Mouse (Mus musculus): ENCODE measurements at regions not wholly inside any gene's neighbourhood (a gene's known extent, or its start where the extent isn't known, plus 50 kb on each side); places are given as distances from the start of the nearest gene placed in this dataset.
A peak's percentile ranks its signal among the peaks of the same experiment; 100 is the strongest.

DNA sequence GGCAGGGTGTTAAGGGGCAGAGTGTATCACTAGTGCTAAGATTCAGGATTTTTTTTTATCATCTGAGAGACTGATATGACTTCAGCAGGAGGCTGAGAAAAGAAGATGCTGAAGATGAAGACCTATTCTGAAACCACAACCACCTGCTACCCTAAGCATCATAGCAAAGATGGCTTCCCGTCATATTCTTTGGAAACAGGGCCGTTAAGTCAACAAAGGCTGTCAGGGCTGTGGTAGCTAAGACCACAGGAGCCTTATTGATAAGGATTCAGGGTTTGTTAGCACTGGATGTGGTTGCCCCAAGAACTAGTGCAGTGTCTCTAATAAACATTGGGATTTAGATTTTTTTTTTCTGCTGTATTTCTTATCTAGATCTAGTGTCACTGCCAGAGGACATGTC, 56.7 kb upstream of the Rasgrp1 start:
- H3K9ac ChIP-seq (ENCODE audit: low read depth, low read length) = no peak overlapping the region
- TF ChIP-seq CTCF (IDR thresholded peaks at IDR 0.05; ENCODE audit: low read depth) = no peak
- H3K4me3 ChIP-seq (replicated peaks; ENCODE audit: low read depth, low read length) = no peak overlapping the region
- no peak overlapping the region for H3K27ac ChIP-seq
- H3K4me1 ChIP-seq (replicated peaks; ENCODE audit: insufficient read depth, low read length) = no peaks in the 10 kb centered on the region
- H3K9me3 ChIP-seq (replicated peaks; ENCODE audit: low read length) = no peaks in the 10 kb centered on the region
- H3K4me2 ChIP-seq (ENCODE audit: low read length) = no peak overlapping the region
- 82% methylated on average over 2 of the region's 2 CpGs for WGBS
- ATAC-seq (replicated peaks; ENCODE audit: low FRiP score, low read depth) (no peak), DNase-seq (ENCODE audit: low spot score) (no peak)
- H3K36me3 ChIP-seq (ENCODE audit: insufficient read depth, low read length) = no peaks in the 10 kb centered on the region
- no peaks in the 10 kb centered on the region for H3K27me3 ChIP-seq (ENCODE audit: insufficient read depth, low read length)

DNA sequence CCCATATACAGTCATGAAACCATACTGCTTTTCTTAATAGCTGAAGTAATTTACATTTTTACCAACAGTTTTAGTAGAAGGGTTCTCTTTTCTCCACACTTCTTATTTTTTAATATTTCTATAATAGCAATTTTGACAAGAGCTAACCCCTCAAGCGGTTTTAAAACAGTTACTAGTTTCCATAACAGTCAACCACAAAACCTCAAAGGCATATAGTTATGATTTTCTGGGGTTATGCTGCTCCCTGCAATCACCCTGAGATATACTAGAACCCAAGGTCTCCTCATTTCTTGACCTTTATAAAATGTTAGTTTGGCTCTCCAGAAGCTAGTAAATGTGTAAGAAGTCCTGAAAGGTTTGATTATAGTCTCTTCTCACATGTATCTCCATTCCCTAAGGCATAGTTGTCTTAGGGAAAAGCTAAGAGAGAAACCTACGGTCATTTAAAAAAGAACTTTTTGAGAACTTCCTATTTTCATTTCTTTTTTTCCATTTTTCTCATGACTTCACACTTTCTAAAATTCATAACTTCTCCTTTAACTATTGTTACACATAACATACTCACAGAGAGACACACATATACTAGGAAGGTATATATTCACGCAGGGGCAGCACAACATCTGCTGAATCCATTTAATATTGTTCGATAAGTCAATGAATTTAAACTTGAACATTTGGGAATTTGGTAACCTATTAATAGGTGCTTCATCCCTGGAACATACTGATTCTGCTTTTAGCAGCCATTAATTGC, 60.8 kb upstream of the Rasgrp1 start:
- no peaks in the 10 kb centered on the region for H3K4me1 ChIP-seq (replicated peaks; ENCODE audit: insufficient read depth, low read length)
- H3K27ac ChIP-seq = no peak overlapping the region
- DNase-seq (ENCODE audit: low spot score) = no peak
- no peaks in the 10 kb centered on the region for H3K9me3 ChIP-seq (replicated peaks; ENCODE audit: low read length)
- no peaks in the 10 kb centered on the region for H3K36me3 ChIP-seq (ENCODE audit: insufficient read depth, low read length)
- WGBS = 91% methylated on average over 4 of the region's 4 CpGs
- no peaks in the 10 kb centered on the region for H3K27me3 ChIP-seq (ENCODE audit: insufficient read depth, low read length)
- no peak for TF ChIP-seq CTCF (IDR thresholded peaks at IDR 0.05; ENCODE audit: low read depth)
- no peak for ATAC-seq (replicated peaks; ENCODE audit: low FRiP score, low read depth)
- no peak overlapping the region for H3K4me2 ChIP-seq (ENCODE audit: low read length)
- no peak overlapping the region for H3K4me3 ChIP-seq (replicated peaks; ENCODE audit: low read depth, low read length)
- no peak overlapping the region for H3K9ac ChIP-seq (ENCODE audit: low read depth, low read length)

DNA sequence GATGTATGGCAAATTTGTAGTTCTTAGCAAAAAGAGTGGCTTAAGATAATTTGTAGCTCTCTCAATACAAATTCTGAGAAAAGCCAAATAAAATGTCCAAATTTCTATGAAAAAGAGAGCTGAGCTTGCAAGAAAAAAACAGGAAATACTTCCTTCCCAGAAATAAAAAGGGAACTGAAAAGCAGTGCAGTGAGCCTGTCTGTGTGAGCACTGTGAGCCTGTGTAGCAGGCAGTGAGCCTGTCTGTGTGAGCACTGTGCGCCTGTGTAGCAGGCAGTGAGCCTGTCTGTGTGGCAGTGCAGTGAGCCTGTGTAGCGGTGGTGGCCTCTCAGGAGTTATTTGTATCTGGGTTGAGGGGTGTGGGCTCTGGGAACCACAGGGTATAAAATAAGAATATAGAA, 62.7 kb upstream of the Rasgrp1 start:
- WGBS = 72% methylated on average over 2 of the region's 2 CpGs
- H3K36me3 ChIP-seq (ENCODE audit: insufficient read depth, low read length) = no peaks in the 10 kb centered on the region
- DNase-seq (ENCODE audit: low spot score) (no peak), ATAC-seq (replicated peaks; ENCODE audit: low FRiP score, low read depth) (no peak)
- H3K4me3 ChIP-seq (replicated peaks; ENCODE audit: low read depth, low read length) = no peak overlapping the region
- H3K27ac ChIP-seq = no peak overlapping the region
- H3K9ac ChIP-seq (ENCODE audit: low read depth, low read length) = no peak overlapping the region
- no peak overlapping the region for H3K4me2 ChIP-seq (ENCODE audit: low read length)
- no peak for TF ChIP-seq CTCF (IDR thresholded peaks at IDR 0.05; ENCODE audit: low read depth)
- no peaks in the 10 kb centered on the region for H3K27me3 ChIP-seq (ENCODE audit: insufficient read depth, low read length)
- H3K9me3 ChIP-seq (replicated peaks; ENCODE audit: low read length) = no peaks in the 10 kb centered on the region
- no peaks in the 10 kb centered on the region for H3K4me1 ChIP-seq (replicated peaks; ENCODE audit: insufficient read depth, low read length)

DNA sequence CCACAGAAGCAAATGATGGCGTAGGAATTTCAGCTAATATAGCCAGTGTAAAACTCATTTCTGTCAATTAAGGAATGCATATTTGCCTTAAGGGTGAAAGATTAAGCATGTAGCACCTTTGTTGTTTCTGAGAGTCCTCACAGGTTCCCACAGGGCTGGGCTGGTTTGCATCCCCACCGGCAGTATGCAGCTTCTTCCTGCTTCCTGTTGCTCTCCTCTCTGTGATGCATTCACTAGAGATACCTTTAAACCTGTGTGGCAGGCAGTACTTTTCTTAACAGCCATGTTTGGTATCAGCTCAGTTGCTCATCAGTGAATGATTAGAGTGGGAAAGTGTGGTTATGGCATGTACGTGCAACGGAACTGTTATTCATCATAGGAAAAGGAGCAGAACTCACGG, 65.4 kb upstream of the Rasgrp1 start:
- H3K36me3 ChIP-seq (ENCODE audit: insufficient read depth, low read length) = no peaks in the 10 kb centered on the region
- no peak overlapping the region for H3K4me3 ChIP-seq (replicated peaks; ENCODE audit: low read depth, low read length)
- no peaks in the 10 kb centered on the region for H3K27me3 ChIP-seq (ENCODE audit: insufficient read depth, low read length)
- H3K4me2 ChIP-seq (ENCODE audit: low read length) = no peak overlapping the region
- WGBS = 76% methylated on average over 5 of the region's 5 CpGs
- H3K4me1 ChIP-seq (replicated peaks; ENCODE audit: insufficient read depth, low read length) = no peaks in the 10 kb centered on the region
- TF ChIP-seq CTCF (IDR thresholded peaks at IDR 0.05; ENCODE audit: low read depth) = no peak
- ATAC-seq (replicated peaks; ENCODE audit: low FRiP score, low read depth) (no peak), DNase-seq (ENCODE audit: low spot score) (no peak)
- H3K27ac ChIP-seq = no peak overlapping the region
- no peak overlapping the region for H3K9ac ChIP-seq (ENCODE audit: low read depth, low read length)
- H3K9me3 ChIP-seq (replicated peaks; ENCODE audit: low read length) = no peaks in the 10 kb centered on the region

DNA sequence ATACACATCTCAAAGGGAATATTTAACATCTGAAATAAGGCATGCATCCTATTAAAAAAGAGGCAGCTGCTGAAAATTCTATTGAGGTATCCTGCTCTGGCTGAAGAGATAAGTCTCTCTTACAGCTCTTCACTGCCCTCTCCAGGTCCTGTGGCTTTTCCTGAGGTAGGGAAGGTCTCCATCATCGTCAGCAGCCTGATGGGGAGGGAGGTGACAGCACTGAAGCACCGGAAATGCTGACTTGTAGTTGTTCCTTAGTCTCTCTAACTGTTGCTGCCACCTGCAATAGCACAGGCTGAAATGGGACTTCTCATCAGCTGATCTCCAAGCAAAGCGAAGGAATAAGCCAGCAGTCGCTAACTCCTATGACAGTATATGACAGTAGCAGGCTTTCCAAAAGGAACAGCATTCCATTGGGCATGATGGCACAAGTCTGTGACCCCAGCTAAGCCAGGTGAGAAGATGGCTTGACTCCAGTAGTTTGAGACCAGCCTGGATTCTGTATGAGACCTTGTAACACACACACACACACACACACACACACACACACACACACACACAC, 69.3 kb upstream of the Rasgrp1 start:
- peak; percentile 22 for DNase-seq (ENCODE audit: low spot score)
- H3K36me3 ChIP-seq (ENCODE audit: insufficient read depth, low read length) = no peaks in the 10 kb centered on the region
- no peak overlapping the region for H3K9ac ChIP-seq (ENCODE audit: low read depth, low read length)
- ATAC-seq (replicated peaks; ENCODE audit: low FRiP score, low read depth) = no peak
- no peaks in the 10 kb centered on the region for H3K4me1 ChIP-seq (replicated peaks; ENCODE audit: insufficient read depth, low read length)
- TF ChIP-seq CTCF (IDR thresholded peaks at IDR 0.05; ENCODE audit: low read depth) = peak; percentile 56
- no peak overlapping the region for H3K4me2 ChIP-seq (ENCODE audit: low read length)
- H3K9me3 ChIP-seq (replicated peaks; ENCODE audit: low read length) = no peaks in the 10 kb centered on the region
- no peak overlapping the region for H3K4me3 ChIP-seq (replicated peaks; ENCODE audit: low read depth, low read length)
- no peak overlapping the region for H3K27ac ChIP-seq
- H3K27me3 ChIP-seq (ENCODE audit: insufficient read depth, low read length) = no peaks in the 10 kb centered on the region
- WGBS = 35% methylated on average over 4 of the region's 4 CpGs

DNA sequence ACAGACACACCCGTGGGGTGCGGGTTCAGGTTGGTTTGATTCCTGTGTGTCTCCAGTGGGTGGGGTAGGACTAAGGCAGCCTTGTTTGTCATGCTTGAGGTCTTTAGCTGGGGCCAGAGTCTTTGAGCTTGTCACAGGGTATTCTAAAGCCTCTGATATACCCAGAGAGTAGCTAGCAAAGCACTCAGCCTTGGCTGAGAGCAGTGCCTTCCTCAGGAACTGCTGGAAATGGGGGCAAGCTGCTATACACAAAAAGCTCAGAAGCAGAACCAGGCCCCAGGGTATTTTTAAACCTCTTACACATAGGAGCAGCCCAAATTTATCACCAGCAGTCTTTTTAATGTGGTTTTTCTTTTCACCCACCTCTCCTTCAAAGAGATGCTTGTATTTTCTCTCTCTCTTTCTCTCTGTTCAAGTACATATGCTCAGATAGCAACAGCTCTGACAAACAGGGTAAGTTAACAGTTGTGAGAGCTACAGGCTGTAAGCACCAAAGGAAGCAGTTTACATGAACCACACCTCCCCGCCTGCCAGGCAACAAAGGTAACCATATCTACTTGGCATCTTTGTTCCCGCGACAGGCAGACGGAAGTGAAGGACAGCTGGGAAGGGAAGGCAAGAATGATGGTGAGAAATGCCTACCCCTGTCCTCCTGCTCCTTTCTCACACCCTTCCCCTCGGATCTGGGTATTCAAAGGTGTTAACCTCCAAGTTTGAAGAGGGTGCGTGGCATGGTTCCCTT, 74.6 kb upstream of the Rasgrp1 start:
- no peaks in the 10 kb centered on the region for H3K4me1 ChIP-seq (replicated peaks; ENCODE audit: insufficient read depth, low read length)
- no peak overlapping the region for H3K4me3 ChIP-seq (replicated peaks; ENCODE audit: low read depth, low read length)
- H3K27me3 ChIP-seq (ENCODE audit: insufficient read depth, low read length) = no peaks in the 10 kb centered on the region
- ATAC-seq (replicated peaks; ENCODE audit: low FRiP score, low read depth) = no peak
- no peak for DNase-seq (ENCODE audit: low spot score)
- H3K9ac ChIP-seq (ENCODE audit: low read depth, low read length) = no peak overlapping the region
- WGBS = 55% methylated on average over 8 of the region's 8 CpGs
- no peaks in the 10 kb centered on the region for H3K9me3 ChIP-seq (replicated peaks; ENCODE audit: low read length)
- no peak overlapping the region for H3K27ac ChIP-seq
- H3K36me3 ChIP-seq (ENCODE audit: insufficient read depth, low read length) = no peaks in the 10 kb centered on the region
- no peak overlapping the region for H3K4me2 ChIP-seq (ENCODE audit: low read length)
- TF ChIP-seq CTCF (IDR thresholded peaks at IDR 0.05; ENCODE audit: low read depth) = no peak

Data from kidney, postnatal 0 days (tissue).